Mouse (Mus musculus) erythroblast, embryonic 14.5 days (primary cell): ENCODE measurements around the gene Speer4e. TPM values are rescaled to one million over a fixed set of nuclear protein-coding genes. Genes with fewer than 3 reads are reported as not detected.
"Not testable (repeated sequence)": the region's sequence is repeated elsewhere in the genome, so short reads cannot be mapped to it uniquely, and the experiment has no call there.

Experiments
- H3K27me3 ChIP-seq: 2 replicates; pipeline ENCODE4 v1.6.1; 2012; ENCODE audit warnings: inconsistent platforms; ENCODE audit not compliant: control insufficient read depth
- H3K36me3 ChIP-seq: 2 replicates; pipeline ENCODE4 v1.6.1; 2012; ENCODE audit warnings: mild to moderate bottlenecking, inconsistent platforms; ENCODE audit not compliant: control insufficient read depth
- H3K4me1 ChIP-seq: 2 replicates; pipeline ENCODE4 v1.6.1; 2012; ENCODE audit warnings: inconsistent platforms; ENCODE audit not compliant: control insufficient read depth
- H3K4me3 ChIP-seq: replicated peaks from 2 replicates; pipeline ENCODE3; 2012; ENCODE audit warnings: moderate library complexity, mild to moderate bottlenecking, inconsistent platforms
- H3K9me3 ChIP-seq: 2 replicates; pipeline ENCODE4 v1.6.1; 2012; ENCODE audit warnings: low read length, inconsistent platforms, mixed read lengths; ENCODE audit not compliant: control insufficient read depth
- GATA1 ChIP-seq: IDR thresholded peaks from 2 replicates; pipeline ENCODE4 v1.6.1; 2012; ENCODE audit warnings: low read length, inconsistent platforms, mixed read lengths
- TAL1 ChIP-seq: IDR thresholded peaks from 3 replicates; pipeline ENCODE4 v1.6.1; 2012; ENCODE audit warnings: low read length, inconsistent platforms, mixed read lengths
- polyA plus RNA-seq: library from polyadenylated mRNA; stranded (reverse); fragments of >175 nt; gene quantifications from 2 replicates; pipeline ENCODE4 v1.2.3, GENCODE M21; 2012

The Speer4e gene
- polyA plus RNA-seq, 1 experiment: not detected

GRCm38 (mm10) chr5:14941043-14941442 is 2.8 kb upstream of the Speer4e start:
- not testable (repeated sequence) for H3K9me3 ChIP-seq, H3K4me1 ChIP-seq, H3K4me3 ChIP-seq, H3K36me3 ChIP-seq, H3K27me3 ChIP-seq

GRCm38 (mm10) chr5:14933721-14934120 is 4.5 kb downstream of the Speer4e start:
- H3K9me3 ChIP-seq, H3K27me3 ChIP-seq, H3K4me3 ChIP-seq: not testable (repeated sequence)

GRCm38 (mm10) chr5:14927047-14927446 is 11.2 kb downstream of the Speer4e start:
- H3K9me3 ChIP-seq, H3K4me3 ChIP-seq, H3K36me3 ChIP-seq, H3K27me3 ChIP-seq, H3K4me1 ChIP-seq: not testable (repeated sequence)

More at GRCm38 (mm10) chr5:14933721-14934120, 4.5 kb downstream of the Speer4e start:
- H3K36me3 ChIP-seq, H3K4me1 ChIP-seq: not testable (repeated sequence)

- H3K9me3 ChIP-seq, H3K36me3 ChIP-seq, H3K4me1 ChIP-seq, H3K27me3 ChIP-seq, H3K4me3 ChIP-seq: not testable (repeated sequence)
Measured at GRCm38 (mm10) chr5:14914799-14915198, 23.4 kb downstream of the Speer4e start, which contains the start of gene Gm9758. Gene Gm9758 (minus strand): TSS chr5:14914899.

- H3K9me3 ChIP-seq, H3K4me3 ChIP-seq, H3K4me1 ChIP-seq, H3K36me3 ChIP-seq, H3K27me3 ChIP-seq: not testable (repeated sequence)
Measured at GRCm38 (mm10) chr5:14914361-14914760, 23.9 kb downstream of the Speer4e start.

- H3K4me3 ChIP-seq, H3K9me3 ChIP-seq, H3K4me1 ChIP-seq, H3K27me3 ChIP-seq, H3K36me3 ChIP-seq: not testable (repeated sequence)
Measured at GRCm38 (mm10) chr5:14903539-14903938, 34.7 kb downstream of the Speer4e start.

- no peak for TF ChIP-seq GATA1
- TF ChIP-seq TAL1: no peak
- Histone ChIP-seq H3K4me1 (no peaks in the 10 kb centered on the region), H3K4me3 (no peak overlapping the region), H3K36me3 (no peaks in the 10 kb centered on the region), H3K27me3 (no peaks in the 10 kb centered on the region), H3K9me3 (peaks cover 33% of the 10 kb centered on the region)
Measured at GRCm38 (mm10) chr5:14892242-14892641, 46.0 kb downstream of the Speer4e start.

- H3K4me1 ChIP-seq, H3K36me3 ChIP-seq, H3K4me3 ChIP-seq, H3K27me3 ChIP-seq, H3K9me3 ChIP-seq: not testable (repeated sequence)
Measured at GRCm38 (mm10) chr5:14885291-14885690, 52.9 kb downstream of the Speer4e start.

Other genes with a start within 250 kb of the Speer4e start
- gene Gm9758, start 23.5 kb downstream of the Speer4e start, polyA plus RNA-seq: not detected in 2 replicates
- not detected in 2 replicates for gene Gm10354, start 40.5 kb upstream of the Speer4e start, polyA plus RNA-seq
- gene Gm17019, start 94.6 kb upstream of the Speer4e start, polyA plus RNA-seq: not detected in 2 replicates